Mouse (Mus musculus): ENCODE results near the gene Birc3. TPM values are rescaled to one million over a fixed set of nuclear protein-coding genes. Genes with fewer than 3 reads are reported as not detected.

Birc3 gene
- polyA plus RNA-seq, 1 experiment from 2014 or later, result 8.6 TPM

DNA sequence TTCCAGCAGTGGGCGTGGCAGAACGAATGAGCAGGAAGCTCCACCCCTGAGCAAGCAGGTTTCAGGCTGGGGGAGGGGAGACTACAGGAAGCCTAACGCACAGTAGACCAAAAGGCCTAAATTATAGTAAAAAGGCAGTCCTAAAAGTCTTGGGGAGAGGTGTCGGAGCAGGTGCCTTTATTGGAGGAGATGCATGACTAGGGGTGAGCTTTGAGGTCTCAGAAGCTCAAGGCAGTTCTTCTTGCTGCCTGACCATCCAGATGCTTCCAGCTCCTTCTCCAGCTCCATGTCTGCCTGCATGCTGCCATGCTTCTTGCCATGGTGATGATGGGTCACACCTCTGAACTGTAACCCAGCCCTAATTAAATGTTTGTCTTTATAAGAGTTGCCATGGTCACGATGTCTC is 67.9 kb downstream of the Birc3 start:
- peak; percentile 45 for ATAC-seq

More for the DNA sequence above, 67.9 kb downstream of the Birc3 start:
- H3K4me3 ChIP-seq (ENCODE audit: low read depth, low read length), result no peak overlapping the region
- 84% methylated on average over 3 of the region's 5 CpGs for WGBS
- H3K9ac ChIP-seq (ENCODE audit: low read depth, low read length), result no peak overlapping the region
- TF ChIP-seq CTCF (IDR thresholded peaks at IDR 0.05; ENCODE audit: low read depth), result no peak
- no peaks in the 10 kb centered on the region for H3K27me3 ChIP-seq (replicated peaks; ENCODE audit: control insufficient read depth, insufficient read depth, low read length)
- H3K9me3 ChIP-seq (ENCODE audit: control insufficient read depth), result no peaks in the 10 kb centered on the region
- no peaks in the 10 kb centered on the region for H3K36me3 ChIP-seq (ENCODE audit: control insufficient read depth, insufficient read depth)
- H3K4me2 ChIP-seq (replicated peaks; ENCODE audit: low read depth), result no peak overlapping the region
- no peak overlapping the region for H3K27ac ChIP-seq (ENCODE audit: low read depth, low read length)
- no peaks in the 10 kb centered on the region for H3K4me1 ChIP-seq (replicated peaks; ENCODE audit: control insufficient read depth, insufficient read depth, low read length)

Other genes starting within 250 kb of the Birc3 start
- gene Mmp20, start 245.0 kb downstream of the Birc3 start, polyA plus RNA-seq (2015; fragmentation: Nextera tagmentation; extraction: Ambion mirVana), result 0.09 TPM in 1 of 2 replicates, not detected in the other
- gene Mmp7, start 181.1 kb downstream of the Birc3 start, polyA plus RNA-seq (2015; fragmentation: Nextera tagmentation; extraction: Ambion mirVana), result 7.1 and 8.8 TPM in 2 replicates
- 32.8 and 36.5 TPM in 2 replicates for gene Tmem123, start 109.1 kb downstream of the Birc3 start, polyA plus RNA-seq (2015; fragmentation: Nextera tagmentation; extraction: Ambion mirVana)
- 18.4 and 18.5 TPM in 2 replicates for gene Birc2, start 36.1 kb downstream of the Birc3 start, polyA plus RNA-seq (2015; fragmentation: Nextera tagmentation; extraction: Ambion mirVana)
- gene Yap1, start 131.4 kb upstream of the Birc3 start, polyA plus RNA-seq (2015; fragmentation: Nextera tagmentation; extraction: Ambion mirVana), result 11.4 TPM in 2 replicates
- 1.6 and 2.0 TPM in 2 replicates for gene Cfap300, start 169.6 kb upstream of the Birc3 start, polyA plus RNA-seq (2015; fragmentation: Nextera tagmentation; extraction: Ambion mirVana)